Mouse (Mus musculus): Measurements from ENCODE around the gene Trmt13. TPM values are rescaled to one million over a fixed set of nuclear protein-coding genes. Genes with fewer than 3 reads are reported as not detected.
"Not testable (repeated sequence)": the region's sequence is repeated elsewhere in the genome, so short reads cannot be mapped to it uniquely, and the experiment has no call there.

Trmt13 gene
- total RNA-seq (2014; fragmentation: Nextera tagmentation): 39.6 and 46.7 TPM in 2 replicates
- 26.6 and 34.2 TPM in 2 replicates for total RNA-seq (2017)

GRCm38 (mm10) chr3:116614295-116614892 lies at the start of gene Trmt13:
Gene Trmt13 (minus strand): TSS chr3:116614587.
- no peak for ATAC-seq (replicated peaks; ENCODE audit: low FRiP score, low TSS enrichment, poor library complexity, severe bottlenecking)

- peak; percentile 97 for ATAC-seq (replicated peaks; ENCODE audit: low FRiP score, low TSS enrichment, poor library complexity, severe bottlenecking)
Observed at GRCm38 (mm10) chr3:116662463-116662863, 48.1 kb upstream of the Trmt13 start, which contains the start of gene Mfsd14a. Gene Mfsd14a (minus strand): TSS chr3:116662677.

GRCm38 (mm10) chr3:116661870-116662414 lies 47.6 kb upstream of the Trmt13 start:
- ATAC-seq (replicated peaks; ENCODE audit: low FRiP score, low TSS enrichment, poor library complexity, severe bottlenecking): peak; percentile 40

- ATAC-seq (replicated peaks; ENCODE audit: low FRiP score, low TSS enrichment, poor library complexity, severe bottlenecking): peak; percentile 6; the same call in 1 of the 2 replicates
Observed at GRCm38 (mm10) chr3:116661288-116661869, 47.0 kb upstream of the Trmt13 start.

GRCm38 (mm10) chr3:116659856-116660430 lies 45.6 kb upstream of the Trmt13 start:
- no peak for ATAC-seq (replicated peaks; ENCODE audit: low FRiP score, low TSS enrichment, poor library complexity, severe bottlenecking)

GRCm38 (mm10) chr3:116658928-116659565 lies 44.7 kb upstream of the Trmt13 start:
- ATAC-seq (replicated peaks; ENCODE audit: low FRiP score, low TSS enrichment, poor library complexity, severe bottlenecking): no peak

- ATAC-seq (replicated peaks; ENCODE audit: low FRiP score, low TSS enrichment, poor library complexity, severe bottlenecking): no peak
Observed at GRCm38 (mm10) chr3:116656184-116656965, 42.0 kb upstream of the Trmt13 start.

- ATAC-seq (replicated peaks; ENCODE audit: low FRiP score, low TSS enrichment, poor library complexity, severe bottlenecking): not testable (repeated sequence)
Observed at GRCm38 (mm10) chr3:116654051-116654450, 39.7 kb upstream of the Trmt13 start.

GRCm38 (mm10) chr3:116653278-116653945 lies 39.0 kb upstream of the Trmt13 start:
- ATAC-seq (replicated peaks; ENCODE audit: low FRiP score, low TSS enrichment, poor library complexity, severe bottlenecking): peak; percentile 83

GRCm38 (mm10) chr3:116652033-116652446 lies 37.7 kb upstream of the Trmt13 start:
- ATAC-seq (replicated peaks; ENCODE audit: low FRiP score, low TSS enrichment, poor library complexity, severe bottlenecking): no peak

GRCm38 (mm10) chr3:116650698-116651097 lies 36.3 kb upstream of the Trmt13 start:
- ATAC-seq (replicated peaks; ENCODE audit: low FRiP score, low TSS enrichment, poor library complexity, severe bottlenecking): no peak

- ATAC-seq (replicated peaks; ENCODE audit: low FRiP score, low TSS enrichment, poor library complexity, severe bottlenecking): no peak
Observed at GRCm38 (mm10) chr3:116648805-116649204, 34.4 kb upstream of the Trmt13 start.

GRCm38 (mm10) chr3:116646387-116646786 lies 32.0 kb upstream of the Trmt13 start:
- ATAC-seq (replicated peaks; ENCODE audit: low FRiP score, low TSS enrichment, poor library complexity, severe bottlenecking): no peak

GRCm38 (mm10) chr3:116642373-116642772 lies 28.0 kb upstream of the Trmt13 start:
- ATAC-seq (replicated peaks; ENCODE audit: low FRiP score, low TSS enrichment, poor library complexity, severe bottlenecking): peak; percentile 57

GRCm38 (mm10) chr3:116641811-116642371 lies 27.5 kb upstream of the Trmt13 start:
- no peak for ATAC-seq (replicated peaks; ENCODE audit: low FRiP score, low TSS enrichment, poor library complexity, severe bottlenecking)

GRCm38 (mm10) chr3:116640024-116640423 lies 25.6 kb upstream of the Trmt13 start:
- peak; percentile 81 for ATAC-seq (replicated peaks; ENCODE audit: low FRiP score, low TSS enrichment, poor library complexity, severe bottlenecking)

- ATAC-seq (replicated peaks; ENCODE audit: low FRiP score, low TSS enrichment, poor library complexity, severe bottlenecking): no peak
Observed at GRCm38 (mm10) chr3:116638572-116638971, 24.2 kb upstream of the Trmt13 start.

- no peak for ATAC-seq (replicated peaks; ENCODE audit: low FRiP score, low TSS enrichment, poor library complexity, severe bottlenecking)
Observed at GRCm38 (mm10) chr3:116637693-116638476, 23.5 kb upstream of the Trmt13 start.

All from megakaryocyte-erythroid progenitor cell, adult 5-6 weeks (primary cell).